Mouse (Mus musculus): ENCODE measurements around the gene Pde5a.

Pde5a gene

DNA sequence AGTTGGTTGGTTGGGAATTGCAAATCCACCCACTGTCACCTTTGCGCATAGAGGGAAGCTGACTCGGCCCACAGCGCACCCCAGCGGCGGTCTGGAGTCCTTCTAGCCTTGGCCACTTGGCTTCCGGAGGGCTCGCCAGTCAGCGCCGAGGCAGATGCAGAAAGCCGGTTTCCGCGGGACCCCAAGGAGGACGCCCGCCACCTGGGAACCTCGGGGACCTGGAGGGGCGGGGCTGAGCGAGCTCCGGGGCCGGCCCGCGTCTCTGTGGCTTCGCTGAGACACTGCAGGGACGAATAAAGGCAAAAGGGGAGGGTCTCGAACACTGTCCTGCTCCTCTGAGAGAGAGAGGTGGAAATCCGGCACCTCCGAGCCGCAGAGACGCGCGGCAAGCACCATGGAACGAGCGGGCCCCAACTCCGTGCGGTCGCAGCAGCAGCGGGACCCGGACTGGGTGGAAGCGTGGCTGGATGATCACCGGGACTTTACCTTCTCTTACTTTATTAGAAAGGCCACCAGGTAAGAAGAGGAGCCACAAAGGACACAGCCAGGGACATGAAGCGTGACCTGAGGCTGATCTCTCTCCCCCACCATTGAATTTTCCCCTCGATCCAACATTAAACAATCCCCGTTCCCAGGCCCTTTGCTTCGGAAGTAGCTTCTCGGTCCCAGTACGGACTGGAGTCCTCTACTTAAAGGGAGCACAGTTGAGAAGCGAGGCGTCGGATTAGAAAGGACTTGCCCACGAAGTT lies at the start of gene Pde5a:
Gene Pde5a, plus strand, starts transcription at position 96 of the 749 bp plus-strand sequence.
- no peak for DNase-seq (ENCODE audit: low spot score)

DNA sequence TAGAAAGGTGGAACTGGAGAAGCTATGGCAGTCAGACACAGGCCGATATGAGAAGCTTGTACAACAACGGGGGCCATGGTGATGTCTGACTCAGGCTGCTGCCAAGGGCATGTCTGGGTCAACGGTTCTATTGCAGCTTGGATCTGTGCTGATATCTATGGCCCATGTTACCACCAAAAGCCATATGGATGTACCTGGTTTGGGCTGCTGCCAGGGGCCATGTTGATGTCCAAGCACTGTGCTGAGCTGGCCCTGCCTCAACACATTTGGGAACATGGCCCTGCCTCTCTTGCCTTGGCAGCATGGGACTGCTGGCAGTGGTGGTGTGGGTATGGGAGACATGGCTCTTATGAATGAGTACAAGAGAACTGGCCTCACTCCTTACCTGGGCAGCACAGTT lies 47.9 kb upstream of the Pde5a start:
- no peak for DNase-seq (ENCODE audit: low spot score)

DNA sequence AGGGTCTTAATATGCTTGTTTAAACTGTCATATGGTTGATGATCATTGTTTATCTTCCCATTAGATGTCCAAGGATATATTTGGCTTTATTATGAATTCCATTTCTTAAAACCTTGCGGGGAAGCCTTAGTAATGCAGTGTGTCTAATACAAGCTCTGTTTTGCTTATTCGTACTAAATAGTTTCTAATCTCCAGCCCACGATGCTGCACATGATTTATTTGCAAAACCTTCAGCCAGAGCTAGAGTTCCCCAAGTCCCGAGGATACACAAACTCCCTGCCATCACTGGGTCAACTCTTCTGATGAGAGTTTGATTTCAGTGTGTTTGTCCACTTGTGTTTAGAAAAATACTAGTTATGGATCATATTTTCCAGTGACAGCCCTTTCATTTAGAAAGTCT lies 46.4 kb upstream of the Pde5a start:
- DNase-seq (ENCODE audit: low spot score): no peak

DNA sequence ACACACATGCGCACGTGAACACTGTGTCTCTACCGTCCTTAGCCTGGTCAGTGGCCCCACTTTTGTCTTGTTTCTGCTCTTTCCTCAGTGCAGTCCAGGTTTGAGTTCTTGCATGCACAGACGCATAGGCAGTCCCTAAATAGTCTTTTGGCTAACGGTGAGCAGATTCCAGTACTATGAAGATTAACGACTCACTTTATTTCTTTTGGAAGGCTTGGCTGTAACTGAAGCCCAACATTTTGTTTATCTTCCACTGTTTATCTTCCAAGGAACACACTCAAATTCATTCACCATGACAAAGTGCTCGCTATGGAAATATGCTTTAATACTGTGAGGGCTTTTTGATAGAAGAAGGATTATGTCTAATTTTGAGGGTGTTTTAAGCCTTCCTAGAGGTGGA lies 43.9 kb upstream of the Pde5a start:
- no peak for DNase-seq (ENCODE audit: low spot score)

DNA sequence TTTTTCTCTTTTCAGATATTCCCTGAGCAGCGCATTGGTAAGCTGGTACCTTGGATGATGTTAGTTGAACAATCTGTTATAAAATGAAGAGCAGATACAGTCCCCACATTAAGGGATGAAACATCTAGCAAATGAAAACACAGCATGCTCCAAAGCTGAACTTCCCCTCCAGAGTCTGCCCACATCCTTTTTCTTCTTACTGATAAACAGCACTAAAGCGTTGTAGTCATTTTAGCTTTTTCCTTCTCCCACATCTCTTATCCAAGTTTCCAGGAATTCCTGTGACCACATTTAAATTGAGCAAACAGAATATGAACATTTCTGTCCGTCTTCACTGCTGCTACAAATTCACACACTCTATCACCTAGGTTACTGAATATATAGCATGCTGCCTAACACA lies 35.7 kb upstream of the Pde5a start:
- DNase-seq (ENCODE audit: low spot score): no peak

DNA sequence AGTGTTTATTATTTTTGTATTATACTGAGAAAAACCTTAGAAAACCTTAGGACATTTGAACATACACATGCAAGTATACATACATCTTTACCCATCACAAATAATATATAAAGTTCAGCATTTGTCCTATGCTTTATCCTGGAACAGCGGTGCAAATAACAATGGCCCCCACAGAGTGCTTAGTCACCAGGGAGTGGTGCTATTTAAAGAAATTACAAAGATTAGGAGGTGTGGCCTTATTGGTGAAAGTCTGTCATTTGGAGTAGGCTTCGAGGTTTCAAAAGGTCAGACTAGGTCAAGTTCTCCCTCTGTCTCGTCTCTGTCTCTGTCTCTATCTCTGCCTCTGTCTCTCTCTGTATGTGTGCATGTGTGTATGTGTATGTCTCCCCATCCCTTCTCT lies 32.9 kb upstream of the Pde5a start:
- DNase-seq (ENCODE audit: low spot score): no peak

DNA sequence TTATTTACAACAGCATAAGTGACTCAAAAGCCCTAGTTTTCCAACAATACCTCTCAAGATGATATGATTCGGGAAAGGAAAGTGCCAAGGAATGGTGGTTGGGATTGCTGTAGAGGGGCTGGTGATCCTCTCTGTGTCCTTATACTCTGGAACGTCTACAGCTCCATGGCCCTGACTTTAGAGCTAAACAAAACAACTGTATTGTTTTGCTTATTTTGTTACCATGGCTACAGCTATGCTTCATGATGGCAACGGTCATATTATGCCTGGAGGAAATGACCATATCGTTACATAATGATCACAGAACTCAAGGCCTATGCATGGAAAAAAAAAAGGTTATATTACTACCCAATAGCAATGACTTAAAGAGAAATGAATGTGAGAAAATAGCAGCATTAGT lies 32.1 kb upstream of the Pde5a start:
- no peak for DNase-seq (ENCODE audit: low spot score)

DNA sequence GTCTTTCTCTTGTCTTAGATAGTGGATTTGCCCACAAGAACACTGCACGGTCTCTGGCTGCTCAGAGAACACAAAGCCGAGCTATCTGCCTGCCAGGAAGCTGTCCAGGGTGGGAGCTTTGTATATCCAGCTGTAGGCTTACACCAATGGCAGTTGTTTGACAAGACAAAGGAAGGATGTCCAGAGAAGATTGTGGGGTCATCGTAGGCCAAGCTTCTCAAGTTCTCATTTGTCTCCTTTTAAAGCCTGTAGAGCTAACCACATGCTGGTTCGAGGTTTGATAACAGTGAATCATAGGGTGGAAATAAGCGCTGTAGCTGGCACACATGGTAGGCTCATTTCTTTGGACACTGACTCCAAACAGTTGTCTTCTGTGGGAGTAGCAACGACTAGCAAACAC lies 24.5 kb upstream of the Pde5a start:
- no peak for DNase-seq (ENCODE audit: low spot score)

DNA sequence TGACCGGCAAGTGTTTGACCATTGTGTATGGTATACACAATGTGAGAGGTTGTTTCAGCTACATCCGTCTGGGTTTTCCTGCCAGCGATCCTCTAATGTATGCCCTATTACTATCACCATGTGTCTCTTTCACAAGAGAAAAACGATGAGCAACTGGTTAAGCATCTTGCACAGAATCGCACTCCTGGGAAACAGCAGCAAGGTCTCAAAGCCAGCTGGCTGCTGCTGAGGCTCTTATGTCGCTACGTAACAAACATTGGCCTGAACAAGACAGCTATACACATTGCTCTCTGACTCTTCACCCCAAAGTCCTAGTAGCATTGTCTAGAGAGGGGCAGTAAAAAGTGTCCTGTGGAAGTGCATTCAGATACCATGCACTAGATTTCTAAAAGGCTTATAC lies 23.5 kb upstream of the Pde5a start:
- DNase-seq (ENCODE audit: low spot score): no peak

DNA sequence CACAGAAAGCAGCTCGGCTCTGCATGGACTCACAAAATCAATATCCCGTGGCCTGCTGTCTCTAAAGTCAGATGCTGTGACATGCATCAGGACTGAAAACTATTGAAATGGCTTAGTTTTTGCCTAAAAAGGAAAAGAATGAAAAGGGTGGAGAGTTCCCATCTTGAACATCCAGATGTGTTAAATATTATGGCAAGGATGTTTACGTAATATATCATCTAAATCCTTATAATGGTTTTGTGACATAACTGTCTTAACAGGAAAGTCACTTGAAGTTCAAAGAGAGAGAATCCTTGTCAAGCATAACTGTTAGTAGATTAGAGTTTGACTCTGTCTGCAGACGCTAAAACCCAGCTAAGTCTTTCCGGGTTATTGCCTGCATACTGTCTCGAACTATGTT lies 20.3 kb upstream of the Pde5a start:
- no peak for DNase-seq (ENCODE audit: low spot score)

DNA sequence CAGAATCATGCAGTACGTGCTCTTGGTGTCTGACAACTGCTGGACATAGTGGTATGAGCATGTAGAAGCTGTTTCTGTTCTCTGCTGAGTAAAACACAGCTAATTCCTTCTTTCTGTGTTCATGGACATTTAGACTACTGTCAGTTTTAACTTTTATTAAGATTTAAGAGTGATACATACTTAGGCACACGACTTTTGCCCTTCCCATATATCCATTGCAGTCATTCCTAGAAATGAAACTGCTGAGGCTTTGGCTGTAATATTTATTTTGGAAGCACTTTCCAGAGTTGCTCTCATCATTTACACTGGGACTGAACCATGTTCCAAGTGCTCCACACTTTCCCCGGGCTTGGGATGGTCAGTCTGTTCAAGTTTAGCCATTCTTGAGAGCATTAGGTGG lies 18.6 kb upstream of the Pde5a start:
- DNase-seq (ENCODE audit: low spot score): no peak

DNA sequence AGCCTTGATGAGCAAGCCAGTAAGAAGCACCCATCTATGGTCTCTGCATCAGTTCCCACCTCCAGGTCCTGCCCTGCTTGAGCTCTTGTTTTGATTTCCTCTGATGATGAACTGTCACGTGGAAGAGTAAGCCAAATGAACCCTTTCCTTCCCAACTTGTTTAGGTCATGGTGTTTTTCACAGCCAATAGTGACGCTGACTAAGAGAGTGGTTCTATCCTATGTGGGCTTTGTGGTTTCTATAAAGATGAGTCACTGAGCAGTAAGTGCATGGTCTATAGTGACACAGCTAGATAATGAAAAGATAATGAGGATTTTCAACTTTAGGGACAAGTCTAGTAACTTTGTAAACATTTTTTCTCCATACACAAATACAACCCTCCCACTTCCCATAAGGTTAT lies 10.1 kb upstream of the Pde5a start:
- no peak for DNase-seq (ENCODE audit: low spot score)

DNA sequence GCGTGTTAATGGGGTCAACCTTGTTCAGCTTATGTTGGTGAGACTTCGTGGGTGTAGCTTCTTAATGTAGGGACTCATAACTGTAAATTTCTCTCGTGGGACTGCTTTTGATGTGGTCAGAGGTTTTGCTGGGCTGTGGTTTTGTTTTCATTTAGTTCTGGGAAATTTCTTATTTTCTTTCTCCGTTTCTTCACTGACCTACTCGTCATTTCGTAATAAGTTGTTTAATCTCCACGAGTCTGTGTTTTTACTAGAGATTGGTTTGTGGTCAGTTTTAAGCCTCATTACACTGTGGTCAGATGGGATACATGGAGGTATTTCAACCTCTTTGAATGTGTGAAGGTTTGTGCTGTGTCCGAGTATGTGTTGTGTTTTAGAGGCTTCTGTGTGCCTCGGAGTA lies 7.2 kb upstream of the Pde5a start:
- DNase-seq (ENCODE audit: low spot score): no peak

DNA sequence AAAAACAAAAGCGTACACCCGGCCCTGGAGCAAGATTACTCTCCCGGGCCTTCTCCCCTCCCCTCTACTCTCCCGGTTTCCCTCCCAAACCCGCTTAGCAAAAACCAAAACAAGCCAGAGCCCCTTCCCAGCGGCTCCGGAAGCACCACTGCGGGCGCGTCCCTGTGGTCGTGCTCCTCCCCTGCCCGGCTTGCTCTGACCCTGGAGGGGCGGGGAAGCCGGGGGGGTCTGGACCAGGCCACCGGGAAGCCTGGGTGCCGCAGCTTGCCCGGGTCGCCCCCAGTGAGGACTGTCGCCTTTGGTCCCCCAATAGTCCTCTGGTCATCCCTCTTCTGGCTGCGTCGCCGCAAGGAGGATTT lies 833 bp downstream of the Pde5a start:
- no peak for DNase-seq (ENCODE audit: low spot score)

DNA sequence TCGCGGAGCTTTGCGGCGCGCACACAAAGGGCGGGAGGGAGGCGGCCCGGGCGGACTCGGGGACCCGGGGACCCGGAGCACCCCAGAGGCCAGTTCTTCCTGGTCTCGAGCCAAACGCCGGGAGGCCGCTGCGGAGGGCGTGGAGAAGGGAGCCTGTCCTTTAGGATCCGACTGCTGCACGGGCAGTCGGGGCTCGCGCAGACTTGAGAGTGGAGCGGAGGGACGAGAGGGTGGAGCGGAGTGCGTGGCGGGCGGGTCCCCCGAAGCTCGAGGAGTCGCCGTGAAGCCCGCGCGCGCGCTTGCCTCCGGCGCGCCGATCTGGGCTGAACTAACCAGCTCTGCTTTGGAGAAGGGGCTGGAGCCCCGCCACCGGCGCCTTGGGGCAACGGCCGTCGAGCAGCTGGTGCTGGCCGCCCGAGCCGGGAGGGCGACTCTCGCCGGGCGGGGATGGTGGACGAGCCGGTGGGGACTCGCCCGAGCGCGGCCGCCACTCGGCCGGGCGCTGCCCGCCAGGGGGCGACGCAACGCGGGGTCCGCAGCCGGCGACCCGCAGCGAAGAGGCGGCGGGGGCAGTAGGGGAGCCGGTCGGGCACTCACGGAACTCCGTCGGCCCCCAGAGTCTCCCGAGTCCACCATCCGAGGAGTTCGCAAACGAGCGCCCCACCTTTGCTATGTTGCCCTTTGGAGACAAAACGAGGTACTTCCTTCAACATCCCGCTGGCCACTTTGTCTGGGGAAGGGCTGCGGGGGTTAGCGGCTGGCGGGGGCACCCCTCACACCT lies 1.4 kb downstream of the Pde5a start:
- DNase-seq (ENCODE audit: low spot score): no peak

DNA sequence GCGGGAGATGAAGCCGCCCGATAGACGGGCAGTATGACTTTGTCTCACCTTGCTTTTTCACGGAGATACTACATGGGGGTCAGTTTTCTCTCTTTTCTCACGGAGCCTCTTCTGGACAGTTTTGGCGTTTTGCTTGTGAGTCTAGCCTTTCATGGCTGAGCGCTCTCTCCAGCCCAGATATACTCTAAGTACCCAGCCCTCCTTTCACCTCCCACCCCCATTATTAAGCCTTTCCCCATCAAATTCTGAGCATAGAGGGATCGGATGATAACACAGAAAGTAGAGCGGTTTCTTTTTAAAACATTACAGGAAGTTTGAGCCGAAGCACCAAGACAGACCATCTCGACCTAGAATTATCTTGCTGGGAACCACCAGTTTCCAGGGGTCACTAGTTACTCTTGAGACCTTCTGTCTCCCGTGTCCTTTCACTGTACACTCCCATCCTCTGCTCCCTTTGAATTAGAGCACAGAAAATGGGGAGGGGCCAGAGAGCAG lies 2.0 kb downstream of the Pde5a start:
- no peak for DNase-seq (ENCODE audit: low spot score)

DNA sequence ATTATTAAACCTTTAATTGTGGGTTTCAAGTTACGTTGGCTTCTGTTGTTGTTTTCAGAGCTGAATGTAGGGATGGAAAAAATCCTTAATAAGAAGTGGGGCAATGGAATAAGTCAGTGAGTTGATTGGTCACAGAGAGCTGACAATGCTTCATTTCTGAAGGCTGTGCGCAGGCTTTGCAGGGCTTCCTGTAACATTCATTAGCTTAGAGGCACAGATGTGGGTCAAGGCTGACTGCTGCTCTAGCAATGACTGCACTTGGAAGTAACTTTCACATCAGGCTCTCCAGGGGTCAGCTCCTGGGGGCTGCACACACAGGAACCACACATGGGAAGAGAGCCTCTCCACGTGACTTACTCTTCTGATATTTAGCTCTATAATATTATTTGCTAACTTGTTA lies 5.1 kb downstream of the Pde5a start:
- DNase-seq (ENCODE audit: low spot score): no peak

DNA sequence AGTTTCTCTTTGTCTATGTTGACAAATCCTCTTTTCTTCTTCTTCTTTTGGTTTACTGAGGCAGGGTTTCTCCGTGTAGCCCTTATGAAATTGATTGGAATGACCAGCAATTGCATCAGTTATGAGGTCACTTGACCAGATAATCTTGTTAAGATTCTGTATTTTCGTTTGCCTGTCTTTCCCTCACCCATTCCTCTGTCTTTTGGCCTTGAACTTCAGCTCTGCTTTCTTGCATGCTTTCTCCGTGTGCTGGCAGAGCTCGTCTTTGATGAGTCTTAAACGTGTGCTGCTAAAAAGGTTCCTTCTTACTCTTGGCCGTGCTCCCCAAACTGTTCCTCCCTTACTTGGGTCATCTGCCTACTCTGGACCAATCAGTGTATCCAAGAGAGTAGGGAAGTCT lies 5.6 kb downstream of the Pde5a start:
- no peak for DNase-seq (ENCODE audit: low spot score)

DNA sequence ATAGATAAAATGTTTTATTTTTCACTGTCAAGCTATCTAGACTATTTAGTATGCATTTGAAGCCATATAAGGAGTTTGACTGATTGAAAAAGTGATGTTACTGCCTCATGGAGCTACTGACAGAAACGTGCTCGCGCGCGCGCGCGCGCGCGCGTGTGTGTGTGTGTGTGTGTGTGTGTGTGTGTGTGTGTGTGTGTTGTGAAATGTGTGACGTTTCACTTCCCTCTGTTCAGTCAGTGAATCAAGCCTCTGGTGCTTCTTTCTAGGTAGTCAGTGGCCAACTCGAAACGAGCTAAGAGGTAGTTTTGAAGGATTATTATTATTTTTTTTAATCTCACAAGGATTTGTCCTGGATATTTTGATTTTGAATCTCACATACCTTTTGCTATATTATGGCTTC lies 10.7 kb downstream of the Pde5a start:
- DNase-seq (ENCODE audit: low spot score): no peak

DNA sequence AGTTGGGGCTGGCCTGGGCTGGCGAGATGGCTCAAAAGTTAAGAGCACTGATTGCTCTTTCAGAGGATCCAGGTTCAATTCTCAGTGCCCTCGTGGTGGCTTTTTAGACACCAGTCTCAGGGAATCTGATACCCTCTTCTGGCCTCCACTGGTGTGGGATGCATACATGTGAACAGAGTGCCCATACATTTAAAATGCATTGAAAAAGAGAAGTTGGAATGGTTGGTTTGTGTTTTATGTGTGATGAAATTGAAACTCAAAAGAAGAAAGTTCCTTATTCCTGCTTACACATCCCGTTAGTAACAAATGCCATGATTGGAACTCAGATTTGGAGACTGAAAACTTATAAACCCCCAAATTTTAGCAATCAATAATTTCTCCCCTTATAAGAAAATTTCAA lies 15.5 kb downstream of the Pde5a start:
- DNase-seq (ENCODE audit: low spot score): no peak

DNA sequence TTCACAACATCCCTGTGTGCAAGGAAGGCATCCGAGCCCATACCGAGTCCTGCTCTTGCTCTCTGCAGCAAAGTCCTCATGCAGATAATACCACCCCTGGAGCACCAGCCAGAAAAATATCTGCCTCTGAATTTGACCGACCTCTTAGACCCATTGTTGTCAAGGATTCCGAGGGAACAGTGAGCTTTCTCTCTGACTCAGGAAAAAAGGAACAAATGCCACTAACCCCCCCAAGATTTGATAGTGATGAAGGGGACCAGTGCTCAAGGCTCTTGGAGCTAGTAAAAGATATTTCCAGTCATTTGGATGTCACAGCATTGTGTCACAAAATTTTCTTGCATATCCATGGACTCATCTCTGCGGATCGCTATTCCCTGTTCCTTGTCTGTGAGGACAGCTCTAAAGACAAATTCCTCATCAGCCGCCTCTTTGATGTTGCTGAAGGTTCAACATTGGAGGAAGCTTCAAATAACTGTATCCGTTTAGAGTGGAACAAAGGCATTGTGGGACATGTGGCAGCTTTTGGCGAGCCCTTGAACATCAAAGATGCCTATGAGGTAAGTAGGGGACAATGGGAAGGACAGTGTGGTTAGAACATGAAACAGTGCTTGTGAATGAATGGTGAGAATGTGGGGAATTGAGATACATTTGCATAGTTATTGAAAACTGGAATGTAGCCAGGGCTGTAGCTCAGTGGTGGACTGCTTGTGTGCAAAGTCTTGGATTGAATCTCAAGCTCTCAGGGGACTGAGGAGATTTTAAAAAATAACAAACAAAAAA lies 19.4 kb downstream of the Pde5a start:
- no peak for DNase-seq (ENCODE audit: low spot score)

DNA sequence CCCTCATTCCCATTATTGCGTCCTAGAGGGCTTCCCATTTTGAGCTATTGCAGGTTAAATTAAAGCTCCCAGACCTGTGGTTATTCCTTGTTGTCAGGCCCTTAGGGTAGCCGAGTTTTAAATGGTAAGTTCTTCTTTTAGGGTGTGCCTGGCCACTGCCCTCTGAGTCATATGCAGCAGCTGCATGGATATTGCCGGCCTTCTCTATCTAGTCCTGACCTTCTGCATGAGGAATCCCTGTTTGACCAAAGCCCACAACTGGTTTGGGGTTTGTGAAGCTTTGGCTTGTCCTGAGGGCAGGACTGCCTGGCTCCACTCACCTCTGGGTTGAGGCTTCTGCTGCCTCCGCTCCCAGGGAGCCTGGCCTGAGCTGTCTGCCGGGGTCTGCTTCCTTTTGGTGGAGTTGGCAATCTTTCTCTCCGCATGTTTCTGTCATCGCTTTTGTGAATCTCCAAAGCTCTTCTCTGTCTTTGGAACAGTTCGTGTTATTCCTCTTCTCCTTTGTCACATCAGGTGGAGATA lies 34.6 kb downstream of the Pde5a start:
- DNase-seq (ENCODE audit: low spot score): no peak

DNA sequence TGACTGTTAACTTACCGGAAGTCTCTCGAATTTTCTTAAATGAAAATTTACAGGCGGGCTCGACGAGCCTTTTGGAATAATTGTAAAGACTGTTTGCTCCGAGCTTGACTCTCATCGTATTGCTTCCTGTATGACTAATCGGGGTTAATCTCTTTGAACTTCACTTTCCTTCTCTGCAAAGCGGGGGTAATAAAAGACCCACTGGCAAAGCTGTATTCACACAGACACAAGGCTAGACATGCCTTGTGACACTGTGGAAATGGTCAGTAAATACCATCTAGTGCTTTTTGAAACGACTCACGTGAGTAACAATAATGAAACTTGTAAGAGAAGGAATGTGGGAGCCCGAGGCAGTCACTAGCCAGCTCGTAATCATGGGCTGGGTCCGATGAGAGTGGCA lies 35.0 kb downstream of the Pde5a start:
- DNase-seq (ENCODE audit: low spot score): no peak
